Mouse (Mus musculus) heart, embryonic 14.5 days (tissue): Measurements from ENCODE around the gene Exoc3. TPM values are rescaled to one million over a fixed set of nuclear protein-coding genes. Genes with fewer than 3 reads are reported as not detected.

Experiments used
- ATAC-seq: fragments of 200-750 bp; cut with Nextera tagmentation; 2 replicates; pipeline ENCODE4 v1.8.0; 2017; ENCODE audit warnings: low read depth, moderate TSS enrichment; ENCODE audit not compliant: insufficient number of reproducible peaks, insufficient read depth, low FRiP score
- H3K27ac ChIP-seq, 2 experiments: fragments of 200-500 bp in 1 of 2; fragments of 300-500 bp in 1 of 2; sonication (generic) in 1 of 2; replicated peaks in 1 of 2; 2 replicates each; pipeline ENCODE4 v1.5.1; 2012 to 2014; ENCODE audit warnings: low read depth in 2 of 2, low read length in 2 of 2, control low read depth in 1 of 2, mild to moderate bottlenecking in 1 of 2, mixed read lengths in 1 of 2; ENCODE audit not compliant: control insufficient read depth in 1 of 2, insufficient read depth in 1 of 2
- H3K27me3 ChIP-seq: fragments of 300-500 bp; sonication (generic); 2 replicates; pipeline ENCODE4 v1.6.1; 2014; ENCODE audit warnings: mild to moderate bottlenecking, low read length, control low read depth; ENCODE audit not compliant: control insufficient read depth, insufficient read depth
- H3K36me3 ChIP-seq: fragments of 300-500 bp; sonication (generic); 2 replicates; pipeline ENCODE4 v1.6.1; 2014; ENCODE audit warnings: mild to moderate bottlenecking, control low read depth, low read length, mixed read lengths; ENCODE audit not compliant: control insufficient read depth, insufficient read depth
- H3K4me1 ChIP-seq, 2 experiments: fragments of 200-500 bp in 1 of 2; fragments of 300-500 bp in 1 of 2; sonication (generic) in 1 of 2; 2 replicates each; pipeline ENCODE4 v1.6.1; 2012 to 2014; ENCODE audit warnings: low read length in 2 of 2, control low read depth in 1 of 2, mixed read lengths in 1 of 2; ENCODE audit not compliant: control insufficient read depth in 2 of 2, insufficient read depth in 2 of 2
- H3K4me2 ChIP-seq: fragments of 300-500 bp; sonication (generic); 2 replicates; pipeline ENCODE4 v1.6.1; 2014; ENCODE audit warnings: mild to moderate bottlenecking, low read length
- H3K4me3 ChIP-seq, 2 experiments: fragments of 200-500 bp in 1 of 2; fragments of 300-500 bp in 1 of 2; sonication (generic) in 1 of 2; 2 replicates each; pipeline ENCODE4 v1.5.1; 2012 to 2014; ENCODE audit warnings: low read length in 2 of 2, mild to moderate bottlenecking in 2 of 2, control low read depth in 1 of 2, low read depth in 1 of 2, moderate library complexity in 1 of 2; ENCODE audit not compliant: control insufficient read depth in 1 of 2, insufficient read depth in 1 of 2
- H3K9ac ChIP-seq: fragments of 300-500 bp; sonication (generic); 2 replicates; pipeline ENCODE4 v1.6.1; 2014; ENCODE audit warnings: mild to moderate bottlenecking, low read length
- H3K9me3 ChIP-seq: fragments of 300-500 bp; sonication (generic); 2 replicates; pipeline ENCODE4 v1.6.1; 2016; ENCODE audit warnings: low read length, control low read depth; ENCODE audit not compliant: control insufficient read depth
- WGBS: fragments of 180-500 bp; shearing (Covaris S2); extraction: QIAGEN DNeasy Blood & Tissue Kit; methylation state at CpG from one replicate; pipeline ENCODE4 v1.1.7; 2014; 5-methylcytosine and 5-hydroxymethylcytosine counted together
- polyA plus RNA-seq: library from polyadenylated mRNA; unstranded; fragments of >200 nt; fragmentation: Nextera tagmentation; extraction: Ambion mirVana; gene quantifications from 2 replicates; pipeline ENCODE4 v1.2.1, GENCODE M21; 2014

Gene Exoc3
- polyA plus RNA-seq, 1 experiment from 2014 or later = 64.9 TPM

DNA sequence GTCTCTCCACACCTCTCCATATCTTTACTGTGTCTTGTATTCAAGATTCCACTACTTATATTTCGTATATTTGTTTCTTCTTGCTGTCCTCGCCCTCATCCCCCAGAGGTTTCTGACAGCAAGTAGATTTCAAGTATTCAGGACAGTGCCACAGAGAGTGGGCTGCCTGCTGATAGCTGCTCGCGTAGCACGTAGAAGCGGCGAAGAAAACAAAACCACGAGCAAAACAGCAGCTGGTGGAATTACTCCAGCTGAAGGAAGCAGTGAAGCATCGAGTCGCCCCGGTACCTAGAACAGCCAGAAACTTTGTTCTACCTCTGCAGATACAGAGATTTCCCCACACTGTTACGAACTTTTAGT, 434 bp upstream of the Exoc3 start:
- 20% methylated on average over 12 of the region's 12 CpGs for WGBS
- peaks cover 3 to 13% of the 10 kb centered on the region in 2 experiments for H3K4me1 ChIP-seq
- H3K27ac ChIP-seq = peak overlapping the region; percentile 95 to 99
- no peaks in the 10 kb centered on the region for H3K9me3 ChIP-seq
- H3K9ac ChIP-seq = peak overlapping the region; percentile 86
- H3K27me3 ChIP-seq = 0 out of 2 replicates have a peak, but pooled peaks cover 5% of the 10 kb centered on the region
- peaks cover 28% of the 10 kb centered on the region for H3K36me3 ChIP-seq
- H3K4me3 ChIP-seq = peak overlapping the region; percentile 81 to 99
- ATAC-seq = 0 out of 2 replicates have a peak, but pooled peaks have one; percentile 20
- H3K4me2 ChIP-seq = peak overlapping the region; percentile 83

DNA sequence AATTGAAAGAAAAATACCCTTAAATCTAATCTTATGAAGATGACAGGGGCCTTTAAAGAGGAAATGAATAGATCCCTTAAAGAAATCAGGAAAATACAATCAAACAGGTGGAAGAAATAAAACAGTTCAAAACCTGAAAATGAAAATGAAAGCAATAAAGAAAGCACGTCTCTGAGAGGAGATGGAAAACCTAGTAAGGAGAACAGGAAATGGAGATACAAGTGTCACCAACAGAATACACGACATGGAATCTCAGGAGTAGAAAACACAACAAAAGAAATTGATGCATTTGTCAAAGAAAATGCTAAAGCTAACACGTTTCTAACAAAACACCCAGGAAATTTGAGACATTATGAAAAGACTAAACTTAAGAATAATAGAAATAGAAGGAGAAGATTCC, 12.1 kb downstream of the Exoc3 start:
- no peak overlapping the region for H3K4me2 ChIP-seq
- peaks cover 66% of the 10 kb centered on the region for H3K36me3 ChIP-seq
- no peaks in the 10 kb centered on the region for H3K4me1 ChIP-seq
- no peaks in the 10 kb centered on the region for H3K9me3 ChIP-seq
- H3K9ac ChIP-seq = no peak overlapping the region
- no peak overlapping the region for H3K27ac ChIP-seq
- H3K4me3 ChIP-seq = no peak overlapping the region
- WGBS = 75% methylated on average over 3 of the region's 3 CpGs
- ATAC-seq = no peak
- H3K27me3 ChIP-seq = no peaks in the 10 kb centered on the region

- WGBS = 77% methylated on average over 6 of the region's 6 CpGs
- H3K36me3 ChIP-seq = peaks cover 84% of the 10 kb centered on the region
These were observed 15.9 kb downstream of the Exoc3 start for GRCm38 (mm10) chr13:74192613-74193012.

GRCm38 (mm10) chr13:74183011-74183695, 25.4 kb downstream of the Exoc3 start:
- peaks cover 71% of the 10 kb centered on the region for H3K36me3 ChIP-seq
- H3K9me3 ChIP-seq = no peaks in the 10 kb centered on the region
- H3K27ac ChIP-seq = no peak overlapping the region
- no peak overlapping the region for H3K4me3 ChIP-seq
- no peak overlapping the region for H3K9ac ChIP-seq
- WGBS = 92% methylated on average over 5 of the region's 5 CpGs
- no peak for ATAC-seq
- H3K4me2 ChIP-seq = no peak overlapping the region
- no peaks in the 10 kb centered on the region for H3K4me1 ChIP-seq
- H3K27me3 ChIP-seq = no peaks in the 10 kb centered on the region

More at GRCm38 (mm10) chr13:74192613-74193012, 15.9 kb downstream of the Exoc3 start:
- Histone ChIP-seq H3K4me2 (no peak overlapping the region), H3K27me3 (no peaks in the 10 kb centered on the region), H3K27ac (no peak overlapping the region), H3K4me3 (no peak overlapping the region), H3K9me3 (no peaks in the 10 kb centered on the region), H3K4me1 (no peaks in the 10 kb centered on the region), H3K9ac (no peak overlapping the region)
- no peak for ATAC-seq

DNA sequence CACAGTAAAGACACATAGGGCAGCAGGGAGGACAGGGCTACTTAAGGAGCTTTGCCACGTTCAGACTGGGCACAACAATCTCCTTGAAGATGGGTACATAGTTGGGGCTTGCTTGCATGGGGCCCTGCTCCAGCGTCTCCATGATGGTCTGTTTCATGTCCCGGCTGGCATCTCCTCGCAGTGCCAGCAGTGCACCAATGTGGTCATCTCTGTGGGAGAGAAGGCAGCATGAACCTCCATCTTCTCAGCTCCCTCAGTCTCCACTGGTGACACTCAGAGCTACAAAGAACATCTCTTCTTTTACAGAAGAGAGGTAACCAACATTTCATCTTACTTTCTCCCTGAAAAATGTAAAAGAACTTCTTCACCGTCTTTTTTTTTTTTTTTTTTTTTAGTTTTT, 36.5 kb downstream of the Exoc3 start:
- H3K4me1 ChIP-seq = peaks cover 0 to 5% of the 10 kb centered on the region in 2 experiments; a peak in 1 of 4 replicates
- H3K9ac ChIP-seq = no peak overlapping the region
- H3K27me3 ChIP-seq = no peaks in the 10 kb centered on the region
- H3K4me3 ChIP-seq = no peak overlapping the region
- no peak for ATAC-seq
- H3K36me3 ChIP-seq = peaks cover 60% of the 10 kb centered on the region
- H3K9me3 ChIP-seq = no peaks in the 10 kb centered on the region
- no peak overlapping the region for H3K27ac ChIP-seq
- WGBS = 86% methylated on average over 5 of the region's 5 CpGs
- no peak overlapping the region for H3K4me2 ChIP-seq

GRCm38 (mm10) chr13:74169446-74170164, 38.9 kb downstream of the Exoc3 start:
- 85% methylated on average over 10 of the region's 10 CpGs for WGBS
- Histone ChIP-seq H3K9me3 (no peaks in the 10 kb centered on the region), H3K4me3 (no peak overlapping the region), H3K27me3 (no peaks in the 10 kb centered on the region), H3K36me3 (peaks cover 49% of the 10 kb centered on the region), H3K4me2 (no peak overlapping the region), H3K9ac (no peak overlapping the region), H3K4me1 (peaks cover 0 to 10% of the 10 kb centered on the region in 2 experiments; a peak in 2 of 4 replicates), H3K27ac (no peak overlapping the region)
- no peak for ATAC-seq

DNA sequence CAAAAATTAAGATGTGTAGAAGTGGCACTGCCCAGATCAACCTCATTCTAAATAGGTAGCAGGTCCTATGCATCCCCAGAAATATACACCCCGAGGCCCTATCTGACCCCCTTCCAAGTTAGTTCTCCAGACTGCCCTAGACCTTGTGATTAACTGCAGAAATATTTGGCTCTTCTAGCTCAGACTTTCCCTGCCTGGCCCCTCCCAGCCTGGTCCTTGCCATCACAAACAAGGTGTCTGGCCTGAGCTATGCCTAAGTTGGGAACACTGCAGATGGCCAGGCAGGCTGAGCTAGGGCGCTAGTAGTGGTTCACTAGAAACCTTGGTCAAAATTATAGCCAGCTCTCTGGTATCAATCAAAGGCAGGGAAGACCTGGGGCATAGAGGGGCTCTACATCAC, 41.0 kb downstream of the Exoc3 start:
- Histone ChIP-seq H3K9ac (no peak overlapping the region), H3K4me2 (peak overlapping the region; percentile 81; the same call in 1 of the 2 replicates), H3K27ac (no peak overlapping the region), H3K27me3 (no peaks in the 10 kb centered on the region), H3K4me1 (peaks cover 0 to 10% of the 10 kb centered on the region in 2 experiments; a peak in 2 of 4 replicates), H3K4me3 (no peak overlapping the region), H3K36me3 (peaks cover 30% of the 10 kb centered on the region), H3K9me3 (no peaks in the 10 kb centered on the region)
- WGBS = 79% methylated on average over 2 of the region's 2 CpGs
- no peak for ATAC-seq
